Mouse (Mus musculus) megakaryocyte-erythroid progenitor cell, adult 5-6 weeks (primary cell): Measurements from ENCODE around the gene Ankrd39. TPM values are rescaled to one million over a fixed set of nuclear protein-coding genes. Genes with fewer than 3 reads are reported as not detected.

Experiments
- ATAC-seq: replicated peaks from 2 replicates; pipeline ENCODE4 v1.8.0; 2016; ENCODE audit warnings: mild to moderate bottlenecking, inconsistent platforms; ENCODE audit not compliant: severe bottlenecking, poor library complexity, low FRiP score, low TSS enrichment
- total RNA-seq, 2 experiments: library from RNA; stranded (forward) in 1 of 2; stranded (reverse) in 1 of 2; fragments of 200-1000, 215-1000 nt in 1 of 2; fragments of >200 nt in 1 of 2; fragmentation: Nextera tagmentation in 1 of 2; gene quantifications; 2 replicates each; pipeline ENCODE4 v1.2.3; 2014 to 2017

The Ankrd39 gene
- total RNA-seq, 2 experiments from 2014 or later: 3.1 to 7.7 TPM

DNA sequence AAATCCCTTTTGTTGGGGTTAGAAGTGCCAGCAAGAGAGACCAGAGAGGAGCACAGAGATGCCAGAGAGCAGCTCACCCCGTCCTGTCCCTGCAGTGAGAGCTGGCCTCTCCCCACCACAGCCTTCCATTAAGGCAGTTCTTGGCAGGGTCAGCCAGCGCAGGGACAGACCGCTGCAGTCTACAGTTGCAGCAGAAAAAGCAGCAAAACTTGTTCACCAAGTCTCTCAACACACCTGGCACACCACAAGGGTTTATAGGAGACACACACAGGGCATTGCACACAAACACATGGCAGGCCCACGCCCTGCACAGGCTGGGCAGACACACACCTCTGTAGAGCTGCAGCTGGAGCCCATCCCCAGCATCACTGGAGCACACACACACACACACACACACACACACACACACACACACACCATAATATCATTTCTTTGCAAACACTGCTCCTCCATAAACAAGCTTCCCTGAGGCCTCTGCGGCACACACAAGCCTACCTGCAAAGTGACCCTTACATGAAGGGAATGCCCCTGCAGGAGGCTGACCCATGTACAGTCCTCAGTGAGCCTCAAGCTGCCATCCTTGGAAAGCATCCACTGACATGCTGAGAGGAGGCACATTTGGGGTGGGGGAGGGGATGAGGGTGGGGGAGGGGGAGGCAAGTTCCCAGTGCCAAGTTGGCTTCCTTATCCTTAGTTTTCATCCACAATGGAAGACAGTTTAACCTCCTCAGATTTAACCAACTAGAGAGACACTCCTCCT lies 27.1 kb upstream of the Ankrd39 start:
- ATAC-seq: no peak

DNA sequence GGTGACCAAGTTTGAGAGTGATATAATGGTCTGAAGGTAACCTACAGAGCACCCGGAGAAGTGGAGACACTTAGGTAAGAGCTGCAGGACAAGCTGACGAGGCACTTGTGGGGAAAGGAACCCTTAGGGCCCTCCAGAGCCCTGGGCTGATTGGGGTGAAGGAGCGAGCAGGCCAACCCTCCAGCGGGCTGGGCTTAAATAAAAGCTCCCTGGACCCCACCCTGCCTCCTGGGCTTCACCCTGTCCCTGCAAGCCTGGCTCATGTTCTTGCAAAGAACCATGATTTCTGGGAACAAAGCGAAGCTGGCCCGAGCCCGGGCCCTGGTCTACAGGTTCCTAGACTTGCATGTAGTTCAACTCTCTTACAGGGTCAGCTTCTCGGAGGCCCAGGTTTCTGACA lies 26.3 kb upstream of the Ankrd39 start:
- ATAC-seq: no peak

GRCm38 (mm10) chr1:36572709-36573108 lies 25.5 kb upstream of the Ankrd39 start:
- ATAC-seq: no peak

DNA sequence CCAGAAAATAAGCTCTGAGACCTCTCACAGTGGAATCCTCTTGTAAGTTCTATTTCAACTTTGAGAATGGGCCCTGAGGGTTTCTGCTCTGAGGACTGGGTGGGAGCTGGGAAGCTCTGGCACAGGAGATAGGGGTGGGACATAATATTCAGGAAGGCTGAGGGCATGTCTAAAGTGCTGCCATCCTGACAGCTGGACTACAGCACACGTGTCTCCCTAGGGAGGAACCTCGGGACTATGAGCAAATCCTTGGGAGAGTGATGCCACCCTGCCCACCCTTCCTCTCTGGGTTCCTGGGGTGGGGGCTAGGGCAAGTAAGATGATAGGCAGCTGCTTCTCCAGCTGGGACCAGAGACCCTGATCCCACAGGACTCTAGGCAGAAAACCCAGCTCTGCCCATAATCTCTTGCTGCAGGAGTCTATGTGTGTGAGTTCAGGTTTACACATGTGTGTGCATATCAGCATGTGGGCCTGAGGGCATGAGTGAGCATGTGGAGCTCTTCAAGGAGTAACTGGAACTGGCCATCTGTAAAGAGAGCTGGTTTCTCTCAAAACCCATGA lies 25.0 kb upstream of the Ankrd39 start:
- ATAC-seq: no peak

GRCm38 (mm10) chr1:36571627-36572026 lies 24.4 kb upstream of the Ankrd39 start:
- no peak for ATAC-seq

- ATAC-seq: no peak
Measured at GRCm38 (mm10) chr1:36570320-36570719, 23.1 kb upstream of the Ankrd39 start.

DNA sequence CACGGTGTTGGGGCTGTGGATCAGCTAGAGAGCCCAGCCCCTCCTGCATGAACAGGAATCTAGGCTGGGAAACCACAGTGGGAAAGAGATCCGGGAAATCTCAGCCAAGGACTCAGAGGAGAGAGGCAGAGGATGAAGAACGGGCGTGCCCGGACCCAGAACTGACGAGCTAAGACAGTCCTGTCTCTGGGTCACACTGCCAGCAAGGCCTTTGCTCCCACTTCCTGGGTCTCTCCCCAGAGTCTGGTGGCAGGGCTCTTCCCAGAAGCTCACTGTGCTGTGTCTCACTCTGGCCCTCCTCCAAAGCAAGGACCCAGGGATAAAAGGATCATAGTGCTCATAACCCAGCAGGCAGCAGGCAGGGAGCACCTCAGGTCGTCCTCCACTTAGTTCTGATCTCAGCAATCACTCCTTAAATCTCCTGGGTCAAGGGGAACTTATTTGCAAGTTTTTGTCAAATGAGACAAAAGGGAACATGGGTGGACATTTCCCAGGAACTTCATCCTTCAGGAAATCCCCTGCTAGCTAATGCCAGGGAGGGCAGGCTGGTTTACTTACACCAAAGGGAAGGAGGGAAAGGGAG lies 22.5 kb upstream of the Ankrd39 start:
- no peak for ATAC-seq

DNA sequence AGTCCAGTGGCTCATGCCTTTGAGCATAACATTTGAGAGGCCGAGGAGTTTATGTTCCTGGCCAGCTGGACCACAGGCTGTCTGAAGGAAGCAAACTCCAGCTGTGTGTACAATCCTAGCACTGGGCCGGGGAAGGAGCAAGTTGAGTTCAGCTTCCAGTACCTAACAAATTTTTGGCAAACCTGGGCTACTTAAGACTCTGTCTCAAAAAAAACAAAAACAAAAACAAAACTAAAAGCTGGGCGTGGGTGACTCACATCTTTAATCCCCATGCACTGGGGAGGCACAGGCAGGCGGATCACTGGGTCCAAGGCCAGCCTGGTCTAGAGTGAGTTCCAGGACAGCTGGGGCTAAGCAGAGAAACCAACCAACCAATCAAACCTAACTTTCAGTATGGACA lies 21.5 kb upstream of the Ankrd39 start:
- no peak for ATAC-seq

DNA sequence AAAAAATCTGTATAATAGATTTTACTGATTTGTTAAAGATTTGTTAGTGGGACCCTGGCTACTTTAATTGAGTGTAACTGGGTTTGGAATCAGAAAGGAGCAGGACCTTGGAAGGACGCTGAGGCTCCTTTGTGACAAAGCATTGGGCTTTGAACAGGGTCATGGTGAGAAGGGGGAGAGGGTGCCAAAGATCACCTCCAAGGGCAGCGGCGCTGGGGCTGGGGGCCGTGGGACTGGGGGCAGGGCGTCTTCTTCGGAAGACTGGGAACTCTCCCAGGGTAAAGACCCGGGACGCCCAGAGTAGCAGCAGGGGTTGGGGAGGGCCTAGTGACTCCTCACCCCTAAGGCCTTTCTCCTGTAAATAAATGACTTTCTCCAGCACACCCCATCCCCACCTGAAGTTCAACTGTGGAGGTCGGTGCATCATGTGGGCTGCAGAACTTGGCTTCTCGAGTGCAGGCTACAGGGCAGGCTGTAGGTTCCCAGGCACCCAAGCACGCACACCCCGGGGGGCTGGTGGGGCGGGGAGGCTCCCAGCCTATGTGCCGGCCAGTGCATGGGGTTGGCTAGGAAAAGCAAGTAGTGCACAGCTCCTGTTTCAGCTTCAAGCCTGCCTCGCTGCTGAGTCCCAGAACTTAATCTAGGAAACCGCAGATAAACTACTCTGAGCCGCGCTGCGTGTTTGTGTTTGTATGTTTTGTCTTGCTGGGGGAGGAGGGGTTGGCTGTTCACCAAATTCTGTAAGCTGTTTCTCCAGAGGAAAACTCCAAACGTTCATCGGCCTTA lies 20.8 kb upstream of the Ankrd39 start:
- no peak for ATAC-seq

DNA sequence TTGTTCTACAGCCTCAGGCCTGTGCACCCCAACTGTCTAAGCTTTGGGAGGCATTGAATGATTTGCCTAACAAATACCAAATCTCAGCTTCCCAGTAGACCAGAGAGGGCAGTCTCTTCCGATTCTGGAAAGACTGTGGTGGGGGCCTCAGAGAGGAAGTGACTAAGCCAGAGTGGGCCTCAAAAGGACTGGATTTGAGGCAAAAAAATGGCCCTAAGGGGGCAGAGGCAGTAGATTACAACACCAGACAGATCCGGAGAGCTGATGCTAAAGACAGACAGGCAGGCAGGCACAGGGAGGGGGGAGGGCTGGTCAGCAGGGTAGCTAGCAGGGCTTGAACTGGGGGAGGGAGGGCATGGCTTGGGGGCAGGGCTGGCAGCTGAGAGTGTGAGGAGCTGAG lies 19.2 kb upstream of the Ankrd39 start:
- ATAC-seq: no peak

GRCm38 (mm10) chr1:36564101-36564500 lies 16.9 kb upstream of the Ankrd39 start:
- no peak for ATAC-seq

DNA sequence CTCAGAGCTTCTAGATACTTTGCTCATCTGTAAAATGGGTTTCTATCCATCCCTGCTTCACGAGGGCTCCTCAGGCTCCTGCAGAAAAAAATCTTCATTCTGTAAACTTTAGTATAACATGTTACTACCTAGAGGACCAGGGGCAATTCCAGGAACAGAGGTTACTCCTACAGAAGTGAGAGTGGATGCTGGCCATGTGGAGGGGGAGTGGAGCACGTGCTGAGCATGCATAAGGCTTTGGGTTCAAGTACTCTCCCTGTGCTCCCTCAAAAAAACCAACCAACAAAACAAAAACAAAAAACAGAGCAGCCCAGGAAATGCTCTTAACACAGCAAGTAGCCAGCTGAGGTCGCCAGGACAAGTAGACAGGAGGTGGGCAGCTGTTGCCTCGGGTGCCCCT lies 16.4 kb upstream of the Ankrd39 start:
- ATAC-seq: no peak

DNA sequence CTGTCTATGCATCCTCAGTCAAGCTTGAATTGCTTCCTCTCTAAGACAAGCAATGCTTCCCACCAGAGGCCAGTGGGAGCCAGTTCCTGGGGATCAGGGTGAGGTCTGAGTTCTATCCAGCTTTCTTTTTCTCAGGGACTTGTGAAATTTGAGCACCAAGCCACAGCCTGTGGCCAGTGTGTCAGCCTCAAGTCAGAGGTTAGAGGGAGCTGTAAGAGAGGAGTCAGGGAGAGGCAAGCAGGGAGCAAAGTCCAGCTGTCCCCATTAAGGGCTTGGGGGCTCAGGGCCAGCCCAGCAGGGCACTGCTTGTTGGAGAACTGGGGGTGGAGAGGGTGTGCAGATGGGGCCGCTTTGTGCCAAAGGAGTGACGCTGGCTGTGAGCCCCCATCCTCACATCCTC lies 16.0 kb upstream of the Ankrd39 start:
- ATAC-seq: no peak

DNA sequence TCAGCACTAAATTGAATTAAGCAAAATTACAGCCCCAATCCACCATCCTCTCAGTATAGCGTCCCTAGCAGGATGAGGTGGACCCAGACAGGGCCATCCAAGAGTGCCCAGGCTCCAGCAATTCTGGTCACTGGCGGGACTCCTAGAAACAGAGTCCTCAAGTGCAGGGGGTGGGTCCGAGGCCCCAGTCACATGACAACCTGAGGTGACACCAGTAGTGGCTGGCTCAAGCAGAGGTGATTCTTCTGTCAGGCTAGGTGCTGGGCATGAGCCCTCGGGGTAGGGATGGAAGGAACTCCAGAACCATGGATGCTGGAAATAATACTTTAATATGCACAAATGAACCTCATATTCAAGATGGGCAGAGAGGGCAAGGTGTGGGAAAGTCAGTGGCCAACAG lies 15.1 kb upstream of the Ankrd39 start:
- no peak for ATAC-seq

- ATAC-seq: no peak
Measured at GRCm38 (mm10) chr1:36560903-36561302, 13.7 kb upstream of the Ankrd39 start.

GRCm38 (mm10) chr1:36559888-36560287 lies 12.6 kb upstream of the Ankrd39 start:
- no peak for ATAC-seq

DNA sequence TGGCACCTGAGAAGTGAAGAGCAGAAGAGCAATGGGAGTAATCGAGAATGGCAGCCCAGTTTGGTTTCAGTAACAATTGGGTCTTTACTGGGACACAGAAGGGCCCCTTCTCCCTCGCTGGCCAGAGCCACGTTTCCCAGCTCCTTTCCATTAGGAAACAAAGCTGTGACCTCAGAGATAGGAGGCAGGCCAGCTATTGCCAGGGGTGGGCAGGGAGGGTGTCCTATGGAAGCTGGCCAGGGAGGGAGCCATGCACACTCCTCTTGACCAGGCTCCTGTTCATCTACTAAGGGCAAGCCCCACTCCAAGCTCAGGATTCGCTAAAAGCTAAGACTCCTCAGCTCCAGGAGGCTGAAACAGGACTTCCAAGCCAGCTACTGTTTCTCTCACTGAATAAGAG lies 12.0 kb upstream of the Ankrd39 start:
- ATAC-seq: no peak

DNA sequence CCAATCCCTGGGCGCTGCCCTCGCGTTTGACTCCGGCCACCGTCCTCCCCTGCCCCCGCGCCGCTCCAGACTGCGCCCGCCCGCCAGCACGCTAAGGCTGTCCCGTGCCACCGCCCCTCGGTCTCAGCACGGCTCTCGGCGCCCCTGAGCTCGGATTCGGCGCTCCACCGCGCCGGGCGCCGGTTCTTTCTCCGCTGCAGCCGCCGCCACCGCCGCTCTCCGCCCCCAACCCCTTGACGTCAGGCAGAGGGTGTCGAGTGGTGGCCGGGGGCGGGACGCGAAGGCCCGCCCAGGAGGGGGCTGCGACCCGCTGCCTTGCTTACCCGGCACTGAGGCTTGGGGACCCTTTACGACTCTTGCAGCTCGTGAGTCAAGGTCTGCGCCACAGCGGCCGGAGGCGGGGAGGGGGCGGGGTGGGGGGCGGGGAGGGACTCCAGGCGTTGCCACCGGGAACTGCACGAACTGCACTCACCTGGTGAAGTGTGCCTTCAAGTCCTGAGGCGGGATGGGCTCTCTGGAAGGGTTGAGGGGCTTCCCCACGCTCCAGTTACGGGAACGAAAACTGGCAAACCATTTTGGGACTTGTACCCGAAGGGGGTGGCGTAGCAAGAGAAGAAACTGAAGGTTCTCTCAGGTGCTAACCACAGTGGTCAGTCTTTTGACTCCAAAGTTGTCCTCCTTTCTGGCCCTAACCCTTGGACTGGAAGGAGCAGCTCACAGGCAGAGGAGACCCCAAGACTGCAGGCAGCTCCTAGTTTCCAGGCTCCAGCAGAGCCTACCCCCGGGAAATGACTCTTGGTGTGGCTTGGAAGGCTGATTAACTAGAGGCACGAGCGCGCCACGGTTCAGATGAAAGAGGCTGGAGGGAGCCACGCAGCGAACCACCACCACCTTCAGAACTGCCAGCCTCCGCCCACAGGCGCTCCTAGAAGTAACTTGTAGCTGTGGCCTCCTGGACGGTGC lies 11.1 kb upstream of the Ankrd39 start, which contains the start of gene Sema4c:
Sema4c (minus strand) TSS at position 319 of the 963 bp plus-strand sequence.
- no peak for ATAC-seq

DNA sequence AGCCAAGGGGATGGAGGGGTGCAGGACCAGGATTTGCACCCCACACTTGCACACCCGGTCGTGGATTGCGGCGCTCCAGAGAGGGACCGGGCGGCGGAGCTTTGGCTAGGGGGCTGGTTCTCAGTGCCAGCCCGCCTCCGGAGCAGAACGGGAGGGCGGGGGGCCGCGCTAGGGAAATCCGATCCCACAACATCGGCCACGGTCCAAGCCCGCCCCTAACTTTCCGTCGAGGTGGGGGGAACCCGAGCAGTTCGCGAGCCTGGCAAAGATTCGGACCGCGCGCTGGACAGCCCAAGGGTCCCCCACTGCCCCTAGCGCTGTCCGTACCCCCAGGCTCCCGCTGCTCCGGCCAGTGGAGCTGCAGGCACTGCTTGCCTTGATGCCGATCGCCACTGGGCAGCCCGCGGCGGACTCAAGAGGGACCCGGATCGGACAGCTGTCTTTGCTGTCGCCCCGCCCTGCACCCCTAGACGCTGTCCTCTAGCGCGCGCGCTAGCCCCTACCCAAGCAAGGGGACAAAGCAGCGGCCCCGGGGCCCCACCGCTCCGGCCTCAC lies 10.3 kb upstream of the Ankrd39 start:
- 0 out of 2 replicates have a peak, but pooled peaks have one; percentile 3 for ATAC-seq
